Mouse (Mus musculus) granulocyte monocyte progenitor cell, adult 5-6 weeks (primary cell): ENCODE results near the gene Cers3. TPM values are rescaled to one million over a fixed set of nuclear protein-coding genes. Genes with fewer than 3 reads are reported as not detected.

Experiments
- ATAC-seq: replicated peaks from 2 replicates; pipeline ENCODE4 v1.8.0; 2016; ENCODE audit warnings: mild to moderate bottlenecking, moderate TSS enrichment, inconsistent platforms; ENCODE audit not compliant: poor library complexity, severe bottlenecking
- total RNA-seq, 2 experiments: library from RNA; stranded (forward) in 1 of 2; stranded (reverse) in 1 of 2; fragments of 200-712, 200-1000 nt in 1 of 2; fragments of >200 nt in 1 of 2; fragmentation: Nextera tagmentation in 1 of 2; gene quantifications; 2 replicates each; pipeline ENCODE4 v1.2.3; 2014 to 2017

Cers3 gene
- total RNA-seq, 2 experiments from 2014 or later = not detected

- no peak for ATAC-seq
Measured at GRCm38 (mm10) chr7:66779411-66779810, 36.1 kb downstream of the Cers3 start.

- ATAC-seq = no peak
Measured at GRCm38 (mm10) chr7:66779944-66780942, 36.9 kb downstream of the Cers3 start.

- ATAC-seq = no peak
Measured at GRCm38 (mm10) chr7:66786476-66786875, 43.2 kb downstream of the Cers3 start.

- no peak for ATAC-seq
Measured at GRCm38 (mm10) chr7:66787816-66788215, 44.5 kb downstream of the Cers3 start.

GRCm38 (mm10) chr7:66789860-66790748, 46.8 kb downstream of the Cers3 start:
- no peak for ATAC-seq

GRCm38 (mm10) chr7:66791022-66791421, 47.7 kb downstream of the Cers3 start:
- ATAC-seq = no peak

- ATAC-seq = no peak
Measured at GRCm38 (mm10) chr7:66796909-66797308, 53.6 kb downstream of the Cers3 start.

- ATAC-seq = no peak
Measured at GRCm38 (mm10) chr7:66797345-66797744, 54.0 kb downstream of the Cers3 start.

GRCm38 (mm10) chr7:66798826-66799225, 55.5 kb downstream of the Cers3 start:
- no peak for ATAC-seq

GRCm38 (mm10) chr7:66800784-66801183, 57.5 kb downstream of the Cers3 start:
- no peak for ATAC-seq

- ATAC-seq = no peak
Measured at GRCm38 (mm10) chr7:66801785-66802184, 58.5 kb downstream of the Cers3 start.

- no peak for ATAC-seq
Measured at GRCm38 (mm10) chr7:66803798-66804197, 60.5 kb downstream of the Cers3 start.

GRCm38 (mm10) chr7:66806801-66807200, 63.5 kb downstream of the Cers3 start:
- ATAC-seq = no peak

- no peak for ATAC-seq
Measured at GRCm38 (mm10) chr7:66810436-66810835, 67.1 kb downstream of the Cers3 start.

- no peak for ATAC-seq
Measured at GRCm38 (mm10) chr7:66811294-66811693, 68.0 kb downstream of the Cers3 start.

- no peak for ATAC-seq
Measured at GRCm38 (mm10) chr7:66812289-66812688, 69.0 kb downstream of the Cers3 start.

- no peak for ATAC-seq
Measured at GRCm38 (mm10) chr7:66812737-66813136, 69.4 kb downstream of the Cers3 start.

GRCm38 (mm10) chr7:66813172-66813571, 69.9 kb downstream of the Cers3 start:
- ATAC-seq = no peak

GRCm38 (mm10) chr7:66815526-66815925, 72.2 kb downstream of the Cers3 start:
- ATAC-seq = no peak

GRCm38 (mm10) chr7:66820034-66820433, 76.7 kb downstream of the Cers3 start:
- ATAC-seq = peak; percentile 82

GRCm38 (mm10) chr7:66830803-66831202, 87.5 kb downstream of the Cers3 start:
- no peak for ATAC-seq
